Mouse (Mus musculus): ENCODE measurements around the gene Cdyl2.

Cdyl2 gene

GRCm38 (mm10) chr8:116621158-116621961, 111.4 kb downstream of the Cdyl2 start:
- no peak for DNase-seq (ENCODE audit: low spot score in 2 of 2)

- no peak for DNase-seq (ENCODE audit: low spot score in 2 of 2)
These were observed 113.0 kb downstream of the Cdyl2 start for GRCm38 (mm10) chr8:116619686-116620320.

GRCm38 (mm10) chr8:116619221-116619620, 113.6 kb downstream of the Cdyl2 start:
- DNase-seq (ENCODE audit: low spot score in 2 of 2): no peak

GRCm38 (mm10) chr8:116618797-116619196, 114.0 kb downstream of the Cdyl2 start:
- no peak for DNase-seq (ENCODE audit: low spot score in 2 of 2)

GRCm38 (mm10) chr8:116617891-116618290, 114.9 kb downstream of the Cdyl2 start:
- DNase-seq (ENCODE audit: low spot score in 2 of 2): no peak

- DNase-seq (ENCODE audit: low spot score in 2 of 2): no peak
These were observed 116.4 kb downstream of the Cdyl2 start for GRCm38 (mm10) chr8:116616369-116616768.

- DNase-seq (ENCODE audit: low spot score in 2 of 2): no peak
These were observed 117.9 kb downstream of the Cdyl2 start for GRCm38 (mm10) chr8:116614901-116615300.

- DNase-seq (ENCODE audit: low spot score in 2 of 2): no peak
These were observed 126.6 kb downstream of the Cdyl2 start for GRCm38 (mm10) chr8:116606171-116606570.

GRCm38 (mm10) chr8:116602806-116603205, 130.0 kb downstream of the Cdyl2 start:
- no peak for DNase-seq (ENCODE audit: low spot score in 2 of 2)

GRCm38 (mm10) chr8:116599728-116600127, 133.1 kb downstream of the Cdyl2 start:
- no peak for DNase-seq (ENCODE audit: low spot score in 2 of 2)

- no peak for DNase-seq (ENCODE audit: low spot score in 2 of 2)
These were observed 141.6 kb downstream of the Cdyl2 start for GRCm38 (mm10) chr8:116591226-116591625.

GRCm38 (mm10) chr8:116590546-116590945, 142.2 kb downstream of the Cdyl2 start:
- no peak for DNase-seq (ENCODE audit: low spot score in 2 of 2)

- no peak for DNase-seq (ENCODE audit: low spot score in 2 of 2)
These were observed 142.7 kb downstream of the Cdyl2 start for GRCm38 (mm10) chr8:116590106-116590505.

GRCm38 (mm10) chr8:116587616-116588468, 144.9 kb downstream of the Cdyl2 start:
- DNase-seq (ENCODE audit: low spot score in 2 of 2): no peak

GRCm38 (mm10) chr8:116581318-116582019, 151.3 kb downstream of the Cdyl2 start:
- no peak for DNase-seq (ENCODE audit: low spot score in 2 of 2)

- DNase-seq (ENCODE audit: low spot score in 2 of 2): no peak
These were observed 156.1 kb downstream of the Cdyl2 start for GRCm38 (mm10) chr8:116576732-116577131.

- DNase-seq (ENCODE audit: low spot score in 2 of 2): no peak
These were observed 159.7 kb downstream of the Cdyl2 start for GRCm38 (mm10) chr8:116573085-116573484.

- DNase-seq (ENCODE audit: low spot score in 2 of 2): no peak
These were observed 180.0 kb downstream of the Cdyl2 start for GRCm38 (mm10) chr8:116552778-116553177.

- no peak for DNase-seq (ENCODE audit: low spot score in 2 of 2)
These were observed 180.5 kb downstream of the Cdyl2 start for GRCm38 (mm10) chr8:116552255-116552654.

GRCm38 (mm10) chr8:116543366-116543765, 189.4 kb downstream of the Cdyl2 start:
- DNase-seq (ENCODE audit: low spot score in 2 of 2): no peak

- DNase-seq (ENCODE audit: low spot score in 2 of 2): no peak
These were observed 189.9 kb downstream of the Cdyl2 start for GRCm38 (mm10) chr8:116542842-116543241.

GRCm38 (mm10) chr8:116540136-116540535, 192.7 kb downstream of the Cdyl2 start:
- DNase-seq (ENCODE audit: low spot score in 2 of 2): no peak

Measured in spleen, postnatal 14 days (tissue).